Mouse (Mus musculus): ENCODE data around the gene Rnaseh2a. TPM values are rescaled to one million over a fixed set of nuclear protein-coding genes. Genes with fewer than 3 reads are reported as not detected.

The Rnaseh2a gene
- total and polyA plus RNA-seq, 3 experiments: 71.6 to 115 (median 83.1) TPM

GRCm38 (mm10) chr8:84930582-84930981, 39.0 kb downstream of the Rnaseh2a start:
- dilution Hi-C loops (cut with MboI; ENCODE audit: extremely low pct_ligation_motif_present, extremely low pct_unique_long_range_greater_than_20kb, low sequenced_read_pairs): no loop called here
- Histone ChIP-seq H3K27ac (ENCODE audit: insufficient read depth, low read depth) (no peak overlapping the region), H3K27me3 (replicated peaks) (peaks cover 57% of the 10 kb centered on the region), H3K4me2 (ENCODE audit: insufficient read depth, low read depth, poor library complexity, severe bottlenecking) (no peak overlapping the region), H3K4me1 (ENCODE audit: control insufficient read depth in 1 of 2, insufficient read depth in 2 of 2) (peaks cover 15 to 19% of the 10 kb centered on the region in 2 experiments), H3K9ac (ENCODE audit: insufficient read depth, low read depth) (no peak overlapping the region), H3K36me3 (replicated peaks in 1 of 2; ENCODE audit: control insufficient read depth in 1 of 2, insufficient read depth in 1 of 2, low read length in 1 of 2) (no peaks in the 10 kb centered on the region), H3K79me2 (replicated peaks; ENCODE audit: control insufficient read depth, extremely low read depth, insufficient read depth, poor library complexity, severe bottlenecking) (no peaks in the 10 kb centered on the region), H3K4me3 (replicated peaks in 1 of 3; ENCODE audit: low read depth in 2 of 3, low read length in 2 of 3, poor library complexity in 1 of 3) (no peak overlapping the region), H3K9me3 (replicated peaks; ENCODE audit: low read length) (no peaks in the 10 kb centered on the region)
- TF ChIP-seq ZC3H11A (IDR thresholded peaks at IDR 0.05; ENCODE audit: low read depth, low read length) (no peak), USF2 (conservative IDR thresholded peaks at IDR 0.05; ENCODE audit: low read depth, low read length) (no peak), E2F4 (IDR thresholded peaks at IDR 0.05; ENCODE audit: insufficient replicate concordance, low read depth, low read length) (no peak), TBP (conservative IDR thresholded peaks at IDR 0.05; ENCODE audit: low read depth, low read length) (no peak), ZKSCAN1 (IDR thresholded peaks at IDR 0.05; ENCODE audit: borderline replicate concordance, low read depth, low read length) (no peak), GABPA (IDR thresholded peaks at IDR 0.05; ENCODE audit: insufficient replicate concordance, low read depth, low read length) (no peak), ELF1 (IDR thresholded peaks at IDR 0.05; ENCODE audit: low read depth, low read length) (no peak), PAX5 (IDR thresholded peaks at IDR 0.05; ENCODE audit: low read length) (no peak), MAZ (IDR thresholded peaks at IDR 0.05; ENCODE audit: low read depth, low read length) (no peak), ZMIZ1 (IDR thresholded peaks at IDR 0.05; ENCODE audit: low read depth, low read length) (no peak), SIN3A (IDR thresholded peaks at IDR 0.05; ENCODE audit: low read length) (no peak), CHD2 (IDR thresholded peaks at IDR 0.05; ENCODE audit: low read length) (no peak)
- in situ Hi-C loops (cut with MboI; ENCODE audit: low pct_ligation_motif_present, low pct_unique_long_range_greater_than_20kb, low sequenced_read_pairs): no loop called here
- no peak for DNase-seq (ENCODE audit: extremely low read depth)

DNA sequence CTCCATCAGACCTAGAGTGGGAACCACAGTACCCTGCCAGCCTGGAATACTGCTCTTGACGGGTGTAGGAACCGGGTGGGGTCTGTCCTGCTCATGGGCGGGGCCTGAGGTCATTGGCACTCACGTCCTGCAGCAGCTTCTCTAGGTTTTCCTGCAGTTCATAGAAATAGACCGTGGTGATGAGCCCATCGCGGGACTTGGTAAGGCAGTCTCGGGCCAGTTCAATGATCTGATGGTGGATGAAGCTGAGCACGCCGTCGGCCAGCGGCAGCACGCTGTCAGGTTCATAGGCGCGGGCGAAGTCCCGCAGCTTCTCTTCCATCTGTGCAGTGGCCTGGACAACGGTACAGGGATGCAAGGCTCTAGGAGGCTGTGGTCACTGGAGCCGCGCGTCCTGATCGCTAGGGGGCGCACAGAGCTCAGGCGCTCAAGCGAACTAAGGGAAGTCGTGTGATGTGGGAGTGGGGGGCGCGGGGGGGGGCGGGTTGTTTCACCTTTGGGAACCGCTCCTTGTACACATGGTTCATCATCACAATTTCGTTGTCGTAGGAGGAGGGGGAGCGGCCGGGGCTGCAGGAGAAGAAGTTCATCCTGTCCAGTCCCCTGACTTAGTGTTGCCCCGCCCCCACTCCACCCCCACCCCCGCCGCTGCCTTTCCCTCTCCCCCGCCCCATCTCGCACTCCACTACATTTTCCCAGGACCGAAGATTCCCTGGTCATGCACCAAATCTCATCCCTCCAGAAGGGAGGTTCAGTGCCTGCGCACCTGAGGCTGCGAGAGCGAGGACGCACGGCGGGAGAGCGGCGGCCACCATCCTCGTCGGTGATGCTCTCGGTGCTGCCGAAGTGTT, 40.9 kb downstream of the Rnaseh2a start:
- H3K27ac ChIP-seq (ENCODE audit: insufficient read depth, low read depth): no peak overlapping the region
- no peaks in the 10 kb centered on the region for H3K79me2 ChIP-seq (replicated peaks; ENCODE audit: control insufficient read depth, extremely low read depth, insufficient read depth, poor library complexity, severe bottlenecking)
- peak overlapping the region; percentile 93 for H3K4me2 ChIP-seq (ENCODE audit: insufficient read depth, low read depth, poor library complexity, severe bottlenecking)
- H3K9ac ChIP-seq (ENCODE audit: insufficient read depth, low read depth): no peak overlapping the region
- peak; percentile 54 for DNase-seq (ENCODE audit: extremely low read depth)
- dilution Hi-C loops (cut with MboI; ENCODE audit: extremely low pct_ligation_motif_present, extremely low pct_unique_long_range_greater_than_20kb, low sequenced_read_pairs): no loop called here
- peaks cover 38% of the 10 kb centered on the region for H3K27me3 ChIP-seq (replicated peaks)
- in situ Hi-C loops (cut with MboI; ENCODE audit: low pct_ligation_motif_present, low pct_unique_long_range_greater_than_20kb, low sequenced_read_pairs): no loop called here
- H3K9me3 ChIP-seq (replicated peaks; ENCODE audit: low read length): no peaks in the 10 kb centered on the region
- peak overlapping the region in 1 of 3 experiments; percentile 33 for H3K4me3 ChIP-seq (replicated peaks in 1 of 3; ENCODE audit: low read depth in 2 of 3, low read length in 2 of 3, poor library complexity in 1 of 3)
- TF ChIP-seq MYC (IDR thresholded peaks at IDR 0.05; ENCODE audit: low read depth, low read length) (no peak), USF2 (conservative IDR thresholded peaks at IDR 0.05; ENCODE audit: low read depth, low read length) (no peak), CHD2 (IDR thresholded peaks at IDR 0.05; ENCODE audit: low read length) (peak; percentile 63), TBP (conservative IDR thresholded peaks at IDR 0.05; ENCODE audit: low read depth, low read length) (no peak), ZC3H11A (IDR thresholded peaks at IDR 0.05; ENCODE audit: low read depth, low read length) (no peak), ELF1 (IDR thresholded peaks at IDR 0.05; ENCODE audit: low read depth, low read length) (no peak), CTCF (conservative IDR thresholded peaks at IDR 0.05 in 1 of 2, IDR thresholded peaks at IDR 0.05 in 1 of 2; ENCODE audit: low read depth in 2 of 2, low read length in 2 of 2) (peak in 1 of 2 experiments; percentile 73; a peak in 2 of 4 replicates), IRF4 (IDR thresholded peaks at IDR 0.05; ENCODE audit: low read depth, low read length) (peak; percentile 60), JUN (IDR thresholded peaks at IDR 0.05; ENCODE audit: insufficient read depth, low read depth, low read length) (no peak), TCF12 (IDR thresholded peaks at IDR 0.05; ENCODE audit: low read depth, low read length) (no peak), GABPA (IDR thresholded peaks at IDR 0.05; ENCODE audit: insufficient replicate concordance, low read depth, low read length) (no peak), PAX5 (IDR thresholded peaks at IDR 0.05; ENCODE audit: low read length) (no peak), MAZ (IDR thresholded peaks at IDR 0.05; ENCODE audit: low read depth, low read length) (no peak), POLR2AphosphoS2 (IDR thresholded peaks at IDR 0.05; ENCODE audit: low read depth, low read length) (no peak), NELFE (IDR thresholded peaks at IDR 0.05; ENCODE audit: low read depth, low read length) (no peak), SMC3 (IDR thresholded peaks at IDR 0.05; ENCODE audit: low read depth, low read length) (peak; percentile 61), CHD1 (IDR thresholded peaks at IDR 0.05; ENCODE audit: low read depth, low read length) (no peak), ZMIZ1 (IDR thresholded peaks at IDR 0.05; ENCODE audit: low read depth, low read length) (no peak), MXI1 (IDR thresholded peaks at IDR 0.05; ENCODE audit: low read depth, low read length) (no peak), RAD21 (IDR thresholded peaks at IDR 0.05; ENCODE audit: low read depth, low read length) (peak; percentile 42), BHLHE40 (IDR thresholded peaks at IDR 0.05; ENCODE audit: low read depth, low read length) (peak; percentile 65; the same call in 1 of the 2 replicates)
- peaks cover 5% of the 10 kb centered on the region in 2 experiments; a peak in 3 of 4 replicates for H3K4me1 ChIP-seq (ENCODE audit: control insufficient read depth in 1 of 2, insufficient read depth in 2 of 2)
- no peaks in the 10 kb centered on the region for H3K36me3 ChIP-seq (replicated peaks in 1 of 2; ENCODE audit: control insufficient read depth in 1 of 2, insufficient read depth in 1 of 2, low read length in 1 of 2)

Measured in CH12.LX (cell line).